Mouse (Mus musculus): ENCODE measurements at regions not wholly inside any gene's neighbourhood (a gene's known extent, or its start where the extent isn't known, plus 50 kb on each side); places are given as distances from the start of the nearest gene placed in this dataset.

- peak; percentile 84; the same call in 1 of the 2 replicates for TF ChIP-seq MYC (IDR thresholded peaks at IDR 0.05; ENCODE audit: low read depth, low read length)
- TF ChIP-seq CTCF (IDR thresholded peaks at IDR 0.05 in 2 of 3, conservative IDR thresholded peaks at IDR 0.05 in 1 of 3; ENCODE audit: control insufficient read depth in 1 of 3, insufficient read depth in 1 of 3, low read depth in 2 of 3, low read length in 3 of 3, poor library complexity in 1 of 3, severe bottlenecking in 1 of 3), result no peak; a peak in 1 of 6 replicates
- TF ChIP-seq BHLHE40 (IDR thresholded peaks at IDR 0.05; ENCODE audit: borderline replicate concordance, low read depth, low read length), result peak; percentile 81; the same call in 1 of the 2 replicates
- TF ChIP-seq ZKSCAN1 (IDR thresholded peaks at IDR 0.05; ENCODE audit: low read depth, low read length), result no peak
- TF ChIP-seq GATA1 (IDR thresholded peaks at IDR 0.05; ENCODE audit: low read depth, low read length), result peak; percentile 99
- TF ChIP-seq MEF2A (IDR thresholded peaks at IDR 0.05; ENCODE audit: extremely low read depth, insufficient replicate concordance, low read depth, low read length, poor library complexity, severe bottlenecking), result no peak
- TF ChIP-seq E2F4 (IDR thresholded peaks at IDR 0.05; ENCODE audit: borderline replicate concordance, low read depth, low read length), result peak; percentile 71; the same call in 1 of the 2 replicates
- TF ChIP-seq SIN3A (IDR thresholded peaks at IDR 0.05; ENCODE audit: low read length), result peak; percentile 99
- TF ChIP-seq EP300 (IDR thresholded peaks at IDR 0.05; ENCODE audit: low read depth in 1 of 2, low read length in 2 of 2), result peak; percentile 96 to 97
- peak; percentile 89 for TF ChIP-seq MXI1 (IDR thresholded peaks at IDR 0.05; ENCODE audit: low read depth, low read length)
- peak; percentile 81 for TF ChIP-seq MAX (IDR thresholded peaks at IDR 0.05; ENCODE audit: low read length)
- TF ChIP-seq KAT2A (conservative IDR thresholded peaks at IDR 0.05; ENCODE audit: low read depth, low read length), result peak; percentile 37; the same call in 1 of the 2 replicates
Measured at GRCm38 (mm10) chr13:107100852-107101325, 79.0 kb upstream of the Kif2a start.
